Mouse (Mus musculus) hindbrain, embryonic 11.5 days (tissue): ENCODE data around the gene Hopx. TPM values are rescaled to one million over a fixed set of nuclear protein-coding genes. Genes with fewer than 3 reads are reported as not detected.
"Not testable (repeated sequence)": the region's sequence is repeated elsewhere in the genome, so short reads cannot be mapped to it uniquely, and the experiment has no call there.

Source experiments
- ATAC-seq: fragments of 200-750 bp; cut with Nextera tagmentation; 2 replicates; pipeline ENCODE4 v1.8.0; 2017; ENCODE audit warnings: mild to moderate bottlenecking, moderate TSS enrichment, moderate library complexity; ENCODE audit not compliant: low FRiP score
- DNase-seq: peaks from one replicate; pipeline ENCODE4 v3.0.0-alpha.2; 2015; ENCODE audit warnings: low spot score
- H3K27ac ChIP-seq: fragments of 300-500 bp; sonication (generic); 2 replicates; pipeline ENCODE4 v1.5.1; 2014; ENCODE audit warnings: mild to moderate bottlenecking, low read depth, low read length
- H3K27me3 ChIP-seq: fragments of 300-500 bp; sonication (generic); 2 replicates; pipeline ENCODE4 v1.6.1; 2014; ENCODE audit warnings: mild to moderate bottlenecking, low read length, moderate library complexity, mixed read lengths; ENCODE audit not compliant: control insufficient read depth, insufficient read depth
- H3K36me3 ChIP-seq: fragments of 300-500 bp; sonication (generic); 2 replicates; pipeline ENCODE4 v1.6.1; 2014; ENCODE audit warnings: mild to moderate bottlenecking, low read length, moderate library complexity, mixed read lengths; ENCODE audit not compliant: control insufficient read depth, insufficient read depth
- H3K4me1 ChIP-seq: fragments of 300-500 bp; sonication (generic); replicated peaks from 2 replicates; pipeline ENCODE4 v1.6.1; 2014; ENCODE audit warnings: low read length, mixed read lengths; ENCODE audit not compliant: control insufficient read depth, insufficient read depth
- H3K4me2 ChIP-seq: fragments of 300-500 bp; sonication (generic); replicated peaks from 2 replicates; pipeline ENCODE4 v1.6.1; 2014; ENCODE audit warnings: mild to moderate bottlenecking, low read depth, low read length
- H3K4me3 ChIP-seq: fragments of 300-500 bp; sonication (generic); 2 replicates; pipeline ENCODE4 v1.5.1; 2014; ENCODE audit warnings: low read depth, low read length
- H3K9ac ChIP-seq: fragments of 300-500 bp; sonication (generic); 2 replicates; pipeline ENCODE4 v1.6.1; 2014; ENCODE audit warnings: low read depth, low read length
- H3K9me3 ChIP-seq: fragments of 300-500 bp; sonication (generic); 2 replicates; pipeline ENCODE4 v1.6.1; 2016; ENCODE audit warnings: low read length; ENCODE audit not compliant: control insufficient read depth
- WGBS: fragments of 180-500 bp; shearing (Covaris S2); extraction: QIAGEN DNeasy Blood & Tissue Kit; methylation state at CpG from one replicate; pipeline ENCODE4 v1.1.7; 2014; 5-methylcytosine and 5-hydroxymethylcytosine counted together
- polyA plus RNA-seq: library from polyadenylated mRNA; unstranded; fragments of >200 nt; fragmentation: Nextera tagmentation; extraction: Ambion mirVana; gene quantifications from 2 replicates; pipeline ENCODE4 v1.2.1, GENCODE M21; 2014

The Hopx gene
- polyA plus RNA-seq, 1 experiment from 2014 or later: 0.83 TPM

GRCm38 (mm10) chr5:77099317-77099996 lies 15.5 kb downstream of the Hopx start:
- Histone ChIP-seq H3K27me3 (no peaks in the 10 kb centered on the region), H3K4me1 (peaks cover 3% of the 10 kb centered on the region; the same call in 1 of the 2 replicates), H3K36me3 (no peaks in the 10 kb centered on the region), H3K9ac (no peak overlapping the region), H3K4me3 (no peak overlapping the region), H3K4me2 (no peak overlapping the region), H3K9me3 (no peaks in the 10 kb centered on the region), H3K27ac (no peak overlapping the region)
- DNase-seq (no peak), ATAC-seq (no peak)
- 71% methylated on average over 11 of the region's 11 CpGs for WGBS

GRCm38 (mm10) chr5:77098874-77099273 lies 16.0 kb downstream of the Hopx start:
- Histone ChIP-seq H3K27ac (no peak overlapping the region), H3K27me3 (peaks cover 3% of the 10 kb centered on the region; the same call in 1 of the 2 replicates), H3K9ac (no peak overlapping the region)

GRCm38 (mm10) chr5:77097686-77098085 lies 17.2 kb downstream of the Hopx start:
- Histone ChIP-seq H3K9me3 (no peaks in the 10 kb centered on the region), H3K27ac (no peak overlapping the region), H3K36me3 (no peaks in the 10 kb centered on the region), H3K9ac (no peak overlapping the region), H3K27me3 (peaks cover 5% of the 10 kb centered on the region; the same call in 1 of the 2 replicates), H3K4me1 (peaks cover 3% of the 10 kb centered on the region; the same call in 1 of the 2 replicates), H3K4me2 (no peak overlapping the region), H3K4me3 (no peak overlapping the region)
- WGBS: 56% methylated on average over 6 of the region's 6 CpGs
- ATAC-seq (no peak), DNase-seq (no peak)

More at GRCm38 (mm10) chr5:77098874-77099273, 16.0 kb downstream of the Hopx start:
- Histone ChIP-seq H3K36me3 (no peaks in the 10 kb centered on the region), H3K4me3 (no peak overlapping the region), H3K4me1 (peaks cover 3% of the 10 kb centered on the region; the same call in 1 of the 2 replicates), H3K4me2 (no peak overlapping the region), H3K9me3 (no peaks in the 10 kb centered on the region)
- DNase-seq (no peak), ATAC-seq (no peak)
- WGBS: 81% methylated on average over 3 of the region's 3 CpGs

GRCm38 (mm10) chr5:77096194-77096593 lies 18.7 kb downstream of the Hopx start:
- not testable (repeated sequence) for H3K4me2 ChIP-seq, H3K27me3 ChIP-seq, DNase-seq, H3K4me3 ChIP-seq, H3K9me3 ChIP-seq, H3K27ac ChIP-seq, H3K9ac ChIP-seq, H3K36me3 ChIP-seq, H3K4me1 ChIP-seq, ATAC-seq
- WGBS: 90% methylated on average over 3 of the region's 3 CpGs

- 1% methylated on average over 69 of the region's 69 CpGs for WGBS
- H3K36me3 ChIP-seq: no peaks in the 10 kb centered on the region
- ATAC-seq (peak; percentile 79), DNase-seq (peak; percentile 64)
- no peak overlapping the region for H3K27ac ChIP-seq
- no peaks in the 10 kb centered on the region for H3K9me3 ChIP-seq
- peak overlapping the region; percentile 58 for H3K9ac ChIP-seq
- peaks cover 5% of the 10 kb centered on the region; the same call in 1 of the 2 replicates for H3K27me3 ChIP-seq
- peaks cover 3% of the 10 kb centered on the region; the same call in 1 of the 2 replicates for H3K4me1 ChIP-seq
- peak overlapping the region; percentile 53 for H3K4me3 ChIP-seq
- peak overlapping the region; percentile 97 for H3K4me2 ChIP-seq
Observed at GRCm38 (mm10) chr5:77094510-77095491, 20.1 kb downstream of the Hopx start.

- Histone ChIP-seq H3K27ac (no peak overlapping the region), H3K9me3 (no peaks in the 10 kb centered on the region), H3K27me3 (peaks cover 5% of the 10 kb centered on the region; the same call in 1 of the 2 replicates), H3K4me3 (peak overlapping the region; percentile 53; the same call in 1 of the 2 replicates), H3K4me1 (peaks cover 3% of the 10 kb centered on the region; the same call in 1 of the 2 replicates), H3K9ac (no peak overlapping the region), H3K4me2 (peak overlapping the region; percentile 97), H3K36me3 (no peaks in the 10 kb centered on the region)
- 42% methylated on average over 8 of the region's 8 CpGs for WGBS
- DNase-seq (peak; percentile 23), ATAC-seq (no peak)
Observed at GRCm38 (mm10) chr5:77093961-77094360, 21.0 kb downstream of the Hopx start.

GRCm38 (mm10) chr5:77092531-77092930 lies 22.4 kb downstream of the Hopx start:
- 75% methylated on average over 5 of the region's 5 CpGs for WGBS
- no peak for ATAC-seq
- Histone ChIP-seq H3K27me3 (peaks cover 5% of the 10 kb centered on the region; the same call in 1 of the 2 replicates), H3K9ac (no peak overlapping the region), H3K4me2 (no peak overlapping the region), H3K27ac (no peak overlapping the region), H3K9me3 (no peaks in the 10 kb centered on the region), H3K4me3 (no peak overlapping the region), H3K36me3 (no peaks in the 10 kb centered on the region), H3K4me1 (peaks cover 3% of the 10 kb centered on the region; the same call in 1 of the 2 replicates)
- no peak for DNase-seq

GRCm38 (mm10) chr5:77091923-77092322 lies 23.0 kb downstream of the Hopx start:
- Histone ChIP-seq H3K27me3 (peaks cover 5% of the 10 kb centered on the region; the same call in 1 of the 2 replicates), H3K4me1 (peaks cover 3% of the 10 kb centered on the region; the same call in 1 of the 2 replicates), H3K9ac (no peak overlapping the region), H3K4me2 (no peak overlapping the region), H3K27ac (no peak overlapping the region), H3K9me3 (no peaks in the 10 kb centered on the region), H3K36me3 (no peaks in the 10 kb centered on the region), H3K4me3 (no peak overlapping the region)
- WGBS: 85% methylated on average over 3 of the region's 3 CpGs
- ATAC-seq (no peak), DNase-seq (no peak)
